Mouse (Mus musculus): ENCODE results near the gene Gpx4.

The Gpx4 gene

DNA sequence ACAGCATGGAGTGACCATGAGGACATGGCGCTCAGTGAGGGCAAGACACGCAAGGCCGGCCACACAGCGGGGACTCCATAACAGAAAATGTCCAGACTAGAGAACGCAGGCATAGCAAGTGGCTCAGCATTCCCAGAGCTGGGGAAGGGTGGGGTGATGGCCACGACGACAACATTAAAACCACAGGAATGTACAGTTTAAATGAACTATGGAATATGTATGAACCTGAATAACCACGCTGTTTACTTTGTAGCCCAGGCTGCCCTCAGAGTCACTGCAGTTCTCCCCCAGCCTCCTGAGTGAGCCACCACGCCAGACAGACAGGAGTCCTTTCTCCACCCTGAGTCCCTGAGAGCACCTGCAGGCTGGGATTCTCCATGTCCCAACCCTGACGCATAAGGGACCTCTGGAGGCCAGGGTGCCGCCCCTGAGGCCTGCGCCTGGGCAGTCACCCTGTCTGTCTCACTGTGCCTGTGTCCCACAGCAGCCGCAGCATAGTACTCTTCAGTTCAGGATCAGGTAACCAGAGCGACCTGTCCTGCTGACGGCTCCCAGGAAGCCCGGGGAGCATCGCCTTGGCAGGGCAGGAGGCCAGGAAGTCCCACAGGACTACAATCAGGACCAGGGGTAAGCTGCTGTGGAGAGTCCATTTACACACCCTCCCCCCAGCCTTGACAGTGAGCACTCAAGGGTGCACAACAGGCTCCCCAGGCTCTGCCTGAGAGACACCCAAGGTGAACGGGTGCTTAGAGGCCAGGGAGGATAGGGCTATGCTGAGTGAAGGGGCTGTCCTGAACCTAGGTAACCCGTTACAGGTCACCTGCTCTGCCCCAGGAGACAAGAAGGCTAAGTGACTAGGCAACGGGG lies 25.9 kb downstream of the Gpx4 start:
- DNase-seq (ENCODE audit: low spot score in 2 of 2), result no peak

- DNase-seq (ENCODE audit: low spot score in 2 of 2), result peak; percentile 63 to 72
Measured at GRCm38 (mm10) chr10:80074813-80075601, 28.0 kb downstream of the Gpx4 start.

DNA sequence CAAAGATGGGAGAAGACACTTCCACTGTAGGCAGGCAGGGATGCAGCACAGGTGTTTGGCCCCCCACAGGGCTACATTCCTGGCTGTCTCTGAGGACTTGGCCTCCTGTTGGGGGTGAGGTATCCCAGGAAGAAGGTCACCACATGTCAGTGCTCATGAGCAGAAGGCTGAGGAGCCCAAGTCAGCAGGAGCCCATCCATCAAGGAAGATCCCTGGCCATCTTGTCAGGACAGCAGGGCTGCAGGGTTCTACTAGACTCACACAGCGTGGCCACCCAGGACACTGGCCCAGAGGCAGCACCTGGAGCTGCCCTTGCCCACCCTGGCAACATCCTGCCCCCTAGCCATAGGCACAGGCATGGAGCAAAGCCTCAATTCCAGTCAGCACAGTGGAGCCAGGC lies 29.0 kb downstream of the Gpx4 start:
- no peak for DNase-seq (ENCODE audit: low spot score in 2 of 2)

DNA sequence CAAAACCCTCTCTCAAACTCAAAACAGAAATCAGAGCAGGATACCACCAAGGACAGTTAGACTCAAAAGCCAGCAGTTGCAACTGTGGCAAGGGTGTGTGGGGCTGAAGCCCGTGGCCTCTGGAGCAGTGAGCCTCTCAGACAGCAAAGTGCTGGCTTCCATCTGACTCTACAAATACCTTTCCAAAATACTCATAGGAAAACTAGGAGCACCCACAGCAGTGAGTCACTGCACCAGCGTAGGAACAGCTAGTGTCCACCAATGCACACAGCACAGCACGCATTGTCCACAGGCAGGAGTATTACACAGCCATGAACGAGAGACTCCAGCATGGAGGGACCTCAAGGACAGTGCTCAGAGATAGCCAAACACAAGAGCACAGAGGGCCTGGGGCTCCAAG lies 29.4 kb downstream of the Gpx4 start:
- no peak for DNase-seq (ENCODE audit: low spot score in 2 of 2)

DNA sequence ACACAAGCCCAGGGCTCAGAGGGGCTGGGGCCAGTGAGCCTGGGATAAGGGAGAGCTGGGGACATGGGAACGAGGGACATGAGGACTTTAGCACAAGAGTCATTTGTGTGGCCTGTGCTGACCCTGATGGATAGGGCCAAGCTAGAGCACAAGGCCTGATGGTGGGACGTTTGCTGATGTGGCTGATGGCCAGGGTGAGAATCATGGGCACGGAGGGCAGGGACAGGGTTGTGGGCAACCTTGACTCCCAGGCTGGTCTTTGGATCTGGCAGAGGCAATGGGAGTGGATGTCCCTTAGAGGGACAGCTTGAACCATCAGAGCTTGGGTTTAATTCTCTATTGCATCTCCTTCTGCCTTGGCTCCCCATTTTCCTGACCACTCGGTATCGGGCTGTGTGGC lies 30.3 kb downstream of the Gpx4 start:
- DNase-seq (ENCODE audit: low spot score in 2 of 2), result no peak

DNA sequence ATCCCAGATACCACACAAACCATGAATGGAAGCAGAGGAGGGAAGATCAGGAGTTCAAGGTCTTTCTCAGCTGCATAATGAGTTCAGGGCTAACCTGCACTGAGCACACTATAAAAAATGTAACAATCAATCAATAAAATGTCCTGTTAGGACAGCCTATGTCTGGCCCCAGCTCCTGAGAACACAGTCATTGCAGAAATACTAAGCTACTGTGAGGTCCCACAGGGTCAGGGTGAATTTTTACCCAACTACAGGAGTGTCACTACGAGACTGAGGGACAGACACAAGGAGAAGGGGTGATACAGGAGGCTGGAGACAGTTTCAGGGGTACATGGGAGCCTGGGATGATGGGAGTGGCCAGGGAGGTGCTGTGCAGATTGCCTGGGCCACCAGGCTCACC lies 31.4 kb downstream of the Gpx4 start:
- DNase-seq (ENCODE audit: low spot score in 2 of 2), result no peak

DNA sequence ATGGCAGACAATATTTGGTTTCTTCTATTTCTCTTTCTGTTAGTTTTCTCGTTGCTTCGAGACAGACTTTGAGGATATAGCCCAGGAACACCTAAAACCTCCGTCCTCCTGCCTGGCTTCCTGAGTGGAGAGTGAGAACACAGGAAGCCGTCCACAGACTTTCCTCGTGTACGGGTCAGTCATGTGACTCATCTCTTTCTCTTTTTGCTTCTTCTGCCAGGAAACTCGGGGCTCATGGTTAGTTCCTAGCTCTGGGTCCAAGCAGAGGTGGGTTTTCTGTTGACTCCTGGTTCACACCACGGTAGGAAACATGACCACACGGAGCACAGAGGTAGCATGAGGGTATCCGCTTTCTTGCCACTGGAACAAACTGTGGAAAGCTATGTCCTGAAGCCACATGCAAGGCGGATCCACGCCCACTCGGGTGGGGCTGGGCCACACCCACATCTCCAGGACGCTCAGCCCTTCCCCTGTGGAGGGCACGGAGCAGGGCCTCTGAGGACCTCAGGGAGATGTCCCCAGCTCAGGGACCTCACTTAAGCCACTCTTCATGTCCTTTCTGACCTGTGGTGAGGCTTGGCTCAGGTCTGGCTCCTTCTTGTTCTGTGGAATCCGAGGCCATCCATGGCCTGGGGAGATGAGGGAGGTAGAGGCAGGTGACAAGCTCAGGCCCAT lies 33.6 kb downstream of the Gpx4 start:
- DNase-seq (ENCODE audit: low spot score in 2 of 2), result no peak

- DNase-seq (ENCODE audit: low spot score in 2 of 2), result no peak
Measured at GRCm38 (mm10) chr10:80081075-80081474, 34.1 kb downstream of the Gpx4 start.

DNA sequence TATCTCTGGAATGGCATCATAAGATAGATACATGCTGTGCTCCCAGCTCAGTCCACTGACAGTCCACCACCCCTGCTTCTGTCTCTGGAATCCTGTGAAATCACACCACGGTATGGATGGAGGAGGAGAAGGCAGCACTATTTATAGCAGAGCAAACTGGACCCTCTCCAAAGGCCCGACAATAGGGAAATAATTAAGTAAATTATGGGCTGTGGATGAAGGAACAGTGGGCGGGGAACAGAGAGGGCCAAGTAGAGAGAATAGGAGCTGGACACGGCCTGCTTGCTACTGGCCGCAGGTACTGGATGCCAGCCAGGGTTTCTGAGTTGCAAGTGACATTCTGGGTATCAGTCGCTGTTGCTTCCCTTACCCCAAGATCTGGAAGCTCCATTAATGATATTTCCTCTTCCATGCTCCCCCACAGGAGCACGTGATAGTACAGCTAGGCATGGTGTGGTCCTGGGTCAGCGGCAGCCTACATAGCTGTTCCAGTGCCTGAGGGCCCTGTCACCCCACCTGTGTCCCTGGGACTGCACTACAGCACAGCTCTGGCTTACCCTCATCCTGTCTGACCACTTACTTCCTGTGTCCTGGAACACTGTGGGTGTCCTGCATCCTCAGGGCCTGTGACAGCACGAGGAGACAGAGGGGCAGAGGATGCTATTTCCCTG lies 38.0 kb downstream of the Gpx4 start:
- peak; percentile 51 to 59 for DNase-seq (ENCODE audit: low spot score in 2 of 2)

DNA sequence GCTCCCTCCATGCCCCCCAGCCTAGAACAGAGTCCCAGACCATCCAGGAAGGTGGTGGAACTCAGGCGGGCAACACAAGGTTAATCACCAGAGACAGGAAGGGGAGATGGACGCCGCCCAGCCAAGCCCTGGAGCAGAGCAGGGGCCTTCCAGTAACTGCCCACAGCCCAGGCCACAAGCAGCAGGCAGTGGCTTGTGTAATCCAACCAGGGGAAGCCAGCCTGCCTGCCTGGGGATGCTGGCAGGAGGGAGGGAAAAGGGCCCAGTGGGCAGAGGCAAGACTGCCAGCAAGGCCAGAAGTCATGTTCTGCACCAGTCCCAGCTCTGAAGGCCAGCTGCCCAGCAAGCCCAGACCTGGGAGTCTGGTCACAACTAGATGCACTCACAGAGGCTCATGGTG lies 39.9 kb downstream of the Gpx4 start:
- no peak for DNase-seq (ENCODE audit: low spot score in 2 of 2)

GRCm38 (mm10) chr10:80087483-80087882 lies 40.5 kb downstream of the Gpx4 start:
- no peak for DNase-seq (ENCODE audit: low spot score in 2 of 2)

DNA sequence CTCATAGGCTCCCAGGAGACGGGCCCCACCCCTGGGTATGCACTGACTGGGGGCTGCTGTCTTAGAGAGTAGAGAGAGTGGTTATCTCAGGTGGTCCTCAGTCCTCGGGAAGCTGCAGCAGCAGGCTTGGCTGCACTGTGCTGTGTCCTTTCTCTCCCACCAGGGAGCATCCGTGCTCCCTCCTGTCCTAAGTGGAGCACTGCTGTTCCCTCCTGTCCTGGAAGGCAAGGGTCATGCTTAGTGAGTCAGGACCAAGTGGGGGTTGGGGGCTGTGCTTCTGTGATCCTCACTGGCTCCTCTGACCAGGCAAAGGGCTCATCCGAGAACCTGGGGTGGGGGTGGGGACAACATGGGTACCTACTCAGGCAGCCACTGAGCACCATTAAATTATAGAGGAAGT lies 42.2 kb downstream of the Gpx4 start:
- no peak for DNase-seq (ENCODE audit: low spot score in 2 of 2)

- DNase-seq (ENCODE audit: low spot score in 2 of 2), result no peak
Measured at GRCm38 (mm10) chr10:80091527-80091926, 44.6 kb downstream of the Gpx4 start.

GRCm38 (mm10) chr10:80092690-80093089 lies 45.7 kb downstream of the Gpx4 start:
- no peak for DNase-seq (ENCODE audit: low spot score in 2 of 2)

DNA sequence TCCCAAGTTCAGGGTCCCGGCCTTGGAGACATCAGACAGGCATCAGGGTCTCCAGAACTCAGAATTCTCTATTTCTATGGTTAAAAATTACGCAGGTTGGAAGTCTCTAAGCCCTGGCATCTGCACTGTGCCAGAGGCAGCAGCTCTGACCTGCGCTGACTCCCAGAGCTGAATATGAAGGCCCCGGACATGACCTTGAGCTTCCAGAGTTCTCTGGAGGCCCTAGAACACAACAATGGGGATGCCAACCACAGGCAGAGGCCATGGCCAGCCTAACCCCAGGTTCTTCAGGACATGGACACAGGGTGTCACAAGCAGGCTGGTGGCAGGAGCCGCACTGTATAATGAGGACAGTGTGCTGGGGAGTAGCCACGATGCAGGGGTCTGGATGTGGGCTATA lies 47.1 kb downstream of the Gpx4 start:
- no peak for DNase-seq (ENCODE audit: low spot score in 2 of 2)

- no peak for DNase-seq (ENCODE audit: low spot score in 2 of 2)
Measured at GRCm38 (mm10) chr10:80094684-80095083, 47.7 kb downstream of the Gpx4 start.

GRCm38 (mm10) chr10:80095547-80095946 lies 48.6 kb downstream of the Gpx4 start:
- DNase-seq (ENCODE audit: low spot score in 2 of 2), result no peak

- no peak for DNase-seq (ENCODE audit: low spot score in 2 of 2)
Measured at GRCm38 (mm10) chr10:80097275-80097674, 50.3 kb downstream of the Gpx4 start.

- DNase-seq (ENCODE audit: low spot score in 2 of 2), result no peak
Measured at GRCm38 (mm10) chr10:80098630-80099029, 51.7 kb downstream of the Gpx4 start.

- no peak for DNase-seq (ENCODE audit: low spot score in 2 of 2)
Measured at GRCm38 (mm10) chr10:80100982-80101381, 54.0 kb downstream of the Gpx4 start.

DNA sequence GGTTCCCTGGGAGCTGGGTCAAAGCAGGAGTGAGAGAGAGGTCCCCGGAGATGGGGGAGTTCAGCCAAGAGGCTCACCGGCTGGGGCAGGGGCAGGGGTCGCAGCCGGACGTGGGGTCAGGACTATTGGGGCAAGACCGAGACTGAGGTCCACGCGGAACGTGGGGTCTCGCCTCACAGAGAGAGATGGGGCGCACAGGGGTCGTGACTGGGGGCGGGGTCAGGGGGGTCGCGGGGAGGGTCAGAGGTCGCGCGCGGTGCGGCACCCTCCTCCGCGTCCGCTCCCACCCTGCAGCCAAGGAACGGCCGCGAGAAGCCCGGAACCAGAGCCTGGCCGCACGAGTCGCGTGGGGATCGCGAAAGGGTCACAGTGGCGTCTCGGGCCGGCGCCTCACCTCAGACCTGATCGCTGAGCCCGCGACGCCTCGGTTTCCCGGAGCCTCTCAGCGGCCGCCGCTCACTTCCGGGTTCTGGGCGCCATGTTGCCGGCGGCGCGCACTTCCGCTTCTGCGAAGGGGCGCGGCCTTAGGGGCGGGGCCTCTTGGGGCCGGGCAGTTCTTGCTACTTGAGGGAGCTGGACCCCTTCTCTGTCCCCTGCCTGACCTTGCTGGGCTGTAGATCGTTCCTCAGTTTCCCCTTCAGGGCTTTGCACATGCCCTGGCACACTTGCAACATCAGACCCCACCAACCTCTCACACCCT lies 55.4 kb downstream of the Gpx4 start:
- peak; percentile 87 to 88 for DNase-seq (ENCODE audit: low spot score in 2 of 2)

Data from right cerebral cortex, postnatal 10 days (tissue).